Comparison of ENCODE assay signal across 14 mouse cellular contexts in the genomic region with DNA sequence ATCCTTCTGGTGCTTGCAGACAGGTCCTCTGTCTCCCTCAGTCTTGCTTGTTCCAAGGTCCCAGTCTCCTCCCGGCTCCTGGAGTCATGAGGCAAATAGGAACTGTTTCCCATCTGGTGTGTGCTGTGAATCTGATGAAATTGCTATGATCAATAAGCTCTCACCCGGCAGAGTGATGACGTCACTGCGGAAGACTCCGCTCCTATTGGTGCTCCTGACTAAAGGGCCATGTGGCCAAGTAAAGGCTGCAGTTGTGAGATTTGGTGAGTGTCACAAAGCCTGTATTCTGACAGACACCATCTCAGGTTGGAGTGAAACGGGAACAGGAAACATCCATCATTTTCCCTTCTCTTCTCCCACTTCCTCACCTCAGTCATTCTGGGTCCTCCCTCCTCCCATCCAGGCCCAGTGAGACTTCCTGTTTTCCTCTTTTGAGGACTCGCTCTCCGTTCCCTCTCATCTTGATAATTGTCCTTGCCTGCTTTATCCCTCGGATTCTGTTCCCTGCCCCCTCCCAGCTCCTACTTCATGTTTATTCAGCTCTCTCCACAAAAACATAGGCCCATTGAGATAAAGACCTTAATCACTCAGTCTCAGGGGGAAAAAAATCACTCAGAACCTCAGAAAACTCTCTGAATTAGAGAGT.
DNase-seq lines count a peak whose midpoint lies in the region; ATAC-seq lines count a peak whose summit lies in the region.
"Had no signal": no experiment of that assay in that cellular context is flagged by ENCODE, and none has a peak within 500 bp of the region (broad histone marks: within the 10 kb centered on the region; RNA-seq: fewer than 3 reads in every experiment).

No protein-coding gene starts in this region.

- DNase-seq in heart, adult 8-10 months (ENCODE audit: low spot score), result peak; percentile 44
- DNase-seq in heart, postnatal 25 days (ENCODE audit: low spot score), result no peak
- peak; percentile 60 for DNase-seq in MN1 (ENCODE audit: low spot score)
- DNase-seq in embryo, embryonic 10.5 days (ENCODE audit: low spot score), result peak; percentile 49
- no peak for DNase-seq in layer of hippocampus, postnatal 10 days (ENCODE audit: low spot score in 2 of 2)
- DNase-seq in kidney, adult 9 months, result no peak
- no peak for DNase-seq in frontal cortex, postnatal 36 days (ENCODE audit: low spot score in 2 of 2)
- DNase-seq: cerebellum, adult 8-10 months; gastrocnemius, postnatal 36 days; lung, adult 18-20 months; retina, postnatal 1 day had no signal

- 0 out of 2 replicates have a peak overlapping the region, but pooled peaks have one; percentile 4 for H3K27ac ChIP-seq in heart, embryonic 13.5 days (replicated peaks)
- H3K27ac ChIP-seq: midbrain, embryonic 10.5 days; neural tube, embryonic 12.5 days had no signal

- no peak overlapping the region for H3K9ac ChIP-seq in heart, embryonic 13.5 days
- H3K9ac ChIP-seq: neural tube, embryonic 12.5 days had no signal

- intact Hi-C loops in heart, postnatal 25 days (cut with DNase I), result loop anchor here (10.0 kb wide), 1 partner anchor 342 kb away; no protein-coding TSS in a partner anchor

- no peak for ATAC-seq in heart, embryonic 13.5 days (ENCODE audit: extremely low read depth, insufficient number of reproducible peaks, low FRiP score, low TSS enrichment)

- WGBS in heart, embryonic 13.5 days, result 44% methylated on average over 9 of the region's 9 CpGs

- H3K36me3 ChIP-seq in heart, embryonic 13.5 days, result no peaks in the 10 kb centered on the region
- H3K36me3 ChIP-seq: midbrain, embryonic 10.5 days; neural tube, embryonic 12.5 days had no signal

- H3K4me3 ChIP-seq in heart, embryonic 13.5 days, result no peak overlapping the region
- H3K4me3 ChIP-seq: midbrain, embryonic 10.5 days; neural tube, embryonic 12.5 days had no signal

- H3K4me1 ChIP-seq in heart, embryonic 13.5 days, result peaks cover 41% of the 10 kb centered on the region

- no peak overlapping the region for H3K4me2 ChIP-seq in heart, embryonic 13.5 days
- H3K4me2 ChIP-seq: neural tube, embryonic 12.5 days had no signal

- H3K27me3 ChIP-seq in heart, embryonic 13.5 days (replicated peaks), result no peaks in the 10 kb centered on the region
- H3K27me3 ChIP-seq: neural tube, embryonic 12.5 days had no signal

- no peaks in the 10 kb centered on the region for H3K9me3 ChIP-seq in heart, embryonic 13.5 days
- H3K9me3 ChIP-seq: midbrain, embryonic 10.5 days; neural tube, embryonic 12.5 days had no signal

Comparison
In these comparisons a context has a peak if more than half of its experiments do, and no peak if none do; other contexts are left out.
1. DNase-seq: peak in heart, adult 8-10 months (single experiment), MN1 (single experiment) and embryo, embryonic 10.5 days (single experiment); none in heart, postnatal 25 days (single experiment), layer of hippocampus, postnatal 10 days (0 of 2), kidney, adult 9 months (single experiment) and frontal cortex, postnatal 36 days (0 of 2).